Mouse (Mus musculus): ENCODE measurements around the gene Cdkal1. TPM values are rescaled to one million over a fixed set of nuclear protein-coding genes. Genes with fewer than 3 reads are reported as not detected.

The Cdkal1 gene
- total and polyA plus RNA-seq, 2 experiments from 2014 or later = 17.4 to 17.6 TPM

DNA sequence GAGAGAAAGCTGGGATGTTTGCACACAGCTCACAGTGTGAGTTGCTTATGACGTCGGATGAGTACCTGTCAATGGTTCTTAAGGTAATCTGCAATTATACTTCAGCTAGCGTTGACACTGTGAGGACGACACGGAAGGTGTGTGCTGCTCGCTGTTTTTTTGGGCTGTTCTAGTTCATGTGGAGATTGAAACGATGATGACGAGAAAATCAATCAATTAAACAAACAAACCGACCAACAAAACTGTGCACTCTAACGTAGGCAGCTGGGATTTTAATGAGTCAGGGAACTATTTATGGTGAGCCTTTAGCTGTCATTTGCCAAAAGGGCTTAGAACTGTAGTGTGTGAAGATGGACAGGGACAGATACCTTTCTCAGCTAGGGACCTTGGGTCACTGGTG, 494.6 kb downstream of the Cdkal1 start:
- Histone ChIP-seq H3K36me3 (ENCODE audit: insufficient read depth, low read length) (no peaks in the 10 kb centered on the region), H3K27me3 (ENCODE audit: insufficient read depth, low read length) (no peaks in the 10 kb centered on the region), H3K27ac (ENCODE audit: low read depth, low read length) (no peak overlapping the region), H3K9ac (replicated peaks; ENCODE audit: low read length, poor library complexity, severe bottlenecking) (no peak overlapping the region), H3K4me3 (ENCODE audit: low read depth, low read length) (no peak overlapping the region), H3K9me3 (ENCODE audit: low read length) (no peaks in the 10 kb centered on the region), H3K4me1 (ENCODE audit: insufficient read depth, low read length) (peaks cover 6% of the 10 kb centered on the region; the same call in 1 of the 2 replicates), H3K4me2 (ENCODE audit: low read depth, low read length, poor library complexity, severe bottlenecking) (no peak overlapping the region)
- no peak for DNase-seq (ENCODE audit: low spot score)
- WGBS = 86% methylated on average over 10 of the region's 10 CpGs
- no peak for TF ChIP-seq CTCF (IDR thresholded peaks at IDR 0.05)
- no peak for ATAC-seq (ENCODE audit: low FRiP score)

DNA sequence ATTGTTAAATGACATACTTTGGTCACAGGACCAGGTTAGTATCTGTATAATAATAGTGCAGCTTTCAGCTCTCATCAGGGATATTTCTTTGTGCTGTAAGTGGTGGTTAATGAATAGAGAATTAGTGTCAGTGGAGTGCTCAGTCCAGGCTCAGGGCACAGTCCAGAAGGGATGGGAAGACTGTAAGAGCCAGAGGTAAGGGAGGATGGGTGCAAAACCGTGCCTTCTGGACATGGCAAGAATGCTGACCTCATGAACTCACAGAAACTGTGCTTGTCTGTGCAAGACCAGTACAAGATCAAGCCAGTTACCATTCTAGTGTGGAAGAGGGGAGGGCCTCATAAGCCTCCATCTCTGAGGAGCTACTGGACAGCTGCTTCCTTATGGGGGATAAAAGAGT, 496.1 kb downstream of the Cdkal1 start:
- ATAC-seq (ENCODE audit: low FRiP score) (no peak), DNase-seq (ENCODE audit: low spot score) (no peak)
- Histone ChIP-seq H3K4me1 (ENCODE audit: insufficient read depth, low read length) (peaks cover 6% of the 10 kb centered on the region; the same call in 1 of the 2 replicates), H3K27ac (ENCODE audit: low read depth, low read length) (no peak overlapping the region), H3K27me3 (ENCODE audit: insufficient read depth, low read length) (no peaks in the 10 kb centered on the region), H3K4me2 (ENCODE audit: low read depth, low read length, poor library complexity, severe bottlenecking) (no peak overlapping the region), H3K9me3 (ENCODE audit: low read length) (no peaks in the 10 kb centered on the region), H3K36me3 (ENCODE audit: insufficient read depth, low read length) (no peaks in the 10 kb centered on the region), H3K9ac (replicated peaks; ENCODE audit: low read length, poor library complexity, severe bottlenecking) (no peak overlapping the region), H3K4me3 (ENCODE audit: low read depth, low read length) (no peak overlapping the region)
- TF ChIP-seq CTCF (IDR thresholded peaks at IDR 0.05) = no peak
- WGBS = 79% methylated on average over 1 of the region's 1 CpGs

DNA sequence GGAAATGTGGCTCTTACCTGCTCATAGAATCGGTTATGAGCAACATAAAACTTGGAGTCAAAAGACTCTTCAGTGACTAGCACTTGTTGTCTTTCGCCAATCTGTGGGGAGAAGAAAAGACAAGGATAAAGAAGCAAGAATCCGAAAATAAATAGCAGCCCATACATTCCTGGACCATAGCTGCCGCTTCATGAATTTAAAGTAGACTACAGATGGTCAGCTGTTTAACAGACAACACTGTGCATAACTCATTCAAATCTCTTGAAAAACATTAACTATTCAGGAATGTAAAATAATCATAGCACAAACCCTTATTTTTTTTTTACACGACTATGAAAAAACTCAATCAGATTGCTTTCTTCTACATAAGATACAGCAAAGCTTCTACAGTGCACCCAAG, 498.0 kb downstream of the Cdkal1 start:
- no peaks in the 10 kb centered on the region for H3K27me3 ChIP-seq (ENCODE audit: insufficient read depth, low read length)
- no peak overlapping the region for H3K4me3 ChIP-seq (ENCODE audit: low read depth, low read length)
- no peak overlapping the region for H3K27ac ChIP-seq (ENCODE audit: low read depth, low read length)
- ATAC-seq (ENCODE audit: low FRiP score) (no peak), DNase-seq (ENCODE audit: low spot score) (no peak)
- no peak overlapping the region for H3K4me2 ChIP-seq (ENCODE audit: low read depth, low read length, poor library complexity, severe bottlenecking)
- peaks cover 2% of the 10 kb centered on the region; the same call in 1 of the 2 replicates for H3K4me1 ChIP-seq (ENCODE audit: insufficient read depth, low read length)
- no peak overlapping the region for H3K9ac ChIP-seq (replicated peaks; ENCODE audit: low read length, poor library complexity, severe bottlenecking)
- H3K36me3 ChIP-seq (ENCODE audit: insufficient read depth, low read length) = no peaks in the 10 kb centered on the region
- no peaks in the 10 kb centered on the region for H3K9me3 ChIP-seq (ENCODE audit: low read length)
- no peak for TF ChIP-seq CTCF (IDR thresholded peaks at IDR 0.05)
- 81% methylated on average over 5 of the region's 5 CpGs for WGBS

DNA sequence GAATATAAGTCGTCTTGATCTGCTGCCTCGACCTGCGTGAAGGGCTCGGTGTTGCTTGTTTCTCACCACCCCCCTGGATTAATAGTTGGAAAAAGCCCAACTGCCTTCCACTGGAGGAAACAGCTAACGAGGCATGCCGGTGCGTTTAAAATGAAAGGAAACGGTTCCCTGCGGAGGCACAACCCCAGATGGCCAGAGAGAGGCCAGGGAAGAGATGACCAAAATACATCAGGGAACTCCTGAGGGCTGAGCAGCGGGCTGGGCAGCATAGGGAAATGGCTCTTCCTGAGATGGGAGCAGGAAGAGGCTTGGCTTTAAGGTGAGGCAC, 499.4 kb downstream of the Cdkal1 start:
- Histone ChIP-seq H3K9me3 (ENCODE audit: low read length) (no peaks in the 10 kb centered on the region), H3K27ac (ENCODE audit: low read depth, low read length) (no peak overlapping the region), H3K9ac (replicated peaks; ENCODE audit: low read length, poor library complexity, severe bottlenecking) (no peak overlapping the region), H3K4me3 (ENCODE audit: low read depth, low read length) (no peak overlapping the region), H3K4me2 (ENCODE audit: low read depth, low read length, poor library complexity, severe bottlenecking) (no peak overlapping the region), H3K4me1 (ENCODE audit: insufficient read depth, low read length) (peaks cover 2% of the 10 kb centered on the region; the same call in 1 of the 2 replicates), H3K27me3 (ENCODE audit: insufficient read depth, low read length) (no peaks in the 10 kb centered on the region), H3K36me3 (ENCODE audit: insufficient read depth, low read length) (no peaks in the 10 kb centered on the region)
- WGBS = 32% methylated on average over 10 of the region's 10 CpGs
- no peak for TF ChIP-seq CTCF (IDR thresholded peaks at IDR 0.05)
- ATAC-seq (ENCODE audit: low FRiP score) = no peak
- no peak for DNase-seq (ENCODE audit: low spot score)

DNA sequence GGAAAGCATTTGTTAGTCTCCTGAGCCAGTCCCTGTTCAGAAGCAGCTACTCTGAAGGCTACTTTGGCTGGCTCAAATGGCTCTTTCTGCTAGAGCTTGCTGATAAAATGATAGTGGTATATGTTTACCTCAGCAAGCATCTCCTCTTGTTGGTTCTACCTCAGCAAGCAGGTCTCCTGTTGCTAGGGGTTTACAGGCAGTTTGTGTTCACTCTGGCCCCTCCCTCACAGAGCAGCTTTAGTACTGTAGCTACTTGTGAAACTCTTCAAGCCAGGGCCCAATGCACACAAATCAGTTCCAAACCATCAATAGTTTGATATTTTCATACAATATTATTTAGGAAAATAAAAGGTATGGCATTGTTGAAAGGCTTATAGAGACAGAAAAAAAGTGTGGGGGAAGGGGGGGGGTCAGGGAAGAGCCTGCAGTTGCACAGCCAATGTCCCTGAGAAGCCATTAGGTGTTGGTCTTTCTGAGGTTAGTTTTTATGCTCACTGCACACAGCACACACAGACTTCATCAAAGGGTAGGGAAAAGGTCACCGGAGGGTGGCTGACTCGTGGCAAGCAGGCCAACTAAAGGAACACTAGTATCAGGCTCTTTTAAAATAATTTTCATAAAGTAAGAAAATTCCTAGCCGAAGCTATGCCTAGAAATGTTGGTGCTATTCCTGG, 499.9 kb downstream of the Cdkal1 start:
- Histone ChIP-seq H3K36me3 (ENCODE audit: insufficient read depth, low read length) (no peaks in the 10 kb centered on the region), H3K4me3 (ENCODE audit: low read depth, low read length) (no peak overlapping the region), H3K27me3 (ENCODE audit: insufficient read depth, low read length) (no peaks in the 10 kb centered on the region), H3K9me3 (ENCODE audit: low read length) (no peaks in the 10 kb centered on the region), H3K9ac (replicated peaks; ENCODE audit: low read length, poor library complexity, severe bottlenecking) (no peak overlapping the region), H3K27ac (ENCODE audit: low read depth, low read length) (no peak overlapping the region), H3K4me1 (ENCODE audit: insufficient read depth, low read length) (peaks cover 2% of the 10 kb centered on the region; the same call in 1 of the 2 replicates), H3K4me2 (ENCODE audit: low read depth, low read length, poor library complexity, severe bottlenecking) (no peak overlapping the region)
- WGBS = 63% methylated on average over 3 of the region's 3 CpGs
- ATAC-seq (ENCODE audit: low FRiP score) (no peak), DNase-seq (ENCODE audit: low spot score) (no peak)
- TF ChIP-seq CTCF (IDR thresholded peaks at IDR 0.05) = no peak

DNA sequence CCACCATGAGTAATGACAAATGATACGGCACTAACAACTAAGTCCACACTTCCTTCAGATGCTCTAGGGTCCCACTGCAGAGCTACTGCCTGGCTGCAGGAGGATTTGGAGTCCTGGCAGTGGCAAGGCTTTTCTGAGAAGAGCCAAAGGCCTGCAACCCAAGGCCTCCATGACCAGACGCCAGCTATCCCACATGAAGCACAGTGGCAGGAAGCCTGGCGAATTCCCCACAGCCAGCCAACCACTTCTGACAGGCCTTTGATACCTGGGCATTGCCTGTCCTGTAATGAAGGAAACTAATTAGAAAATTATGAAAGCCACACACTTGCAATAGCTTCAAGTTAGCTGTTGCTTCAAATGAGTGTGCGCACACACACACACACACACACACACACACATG, 500.5 kb downstream of the Cdkal1 start:
- Histone ChIP-seq H3K27me3 (ENCODE audit: insufficient read depth, low read length) (no peaks in the 10 kb centered on the region), H3K4me1 (ENCODE audit: insufficient read depth, low read length) (peaks cover 2% of the 10 kb centered on the region; the same call in 1 of the 2 replicates), H3K9me3 (ENCODE audit: low read length) (no peaks in the 10 kb centered on the region), H3K4me2 (ENCODE audit: low read depth, low read length, poor library complexity, severe bottlenecking) (no peak overlapping the region), H3K9ac (replicated peaks; ENCODE audit: low read length, poor library complexity, severe bottlenecking) (no peak overlapping the region), H3K4me3 (ENCODE audit: low read depth, low read length) (no peak overlapping the region), H3K36me3 (ENCODE audit: insufficient read depth, low read length) (no peaks in the 10 kb centered on the region), H3K27ac (ENCODE audit: low read depth, low read length) (no peak overlapping the region)
- ATAC-seq (ENCODE audit: low FRiP score) (no peak), DNase-seq (ENCODE audit: low spot score) (no peak)
- 89% methylated on average over 4 of the region's 4 CpGs for WGBS
- no peak for TF ChIP-seq CTCF (IDR thresholded peaks at IDR 0.05)
